Mouse (Mus musculus): ENCODE data around the gene Cd300e.

Cd300e gene

GRCm38 (mm10) chr11:115062077-115062476 is at the start of gene Cd300e:
Cd300e (minus strand) TSS chr11:115062177.
- TF ChIP-seq GATA4 (IDR thresholded peaks at IDR 0.05; ENCODE audit: insufficient replicate concordance, low read length): no peak

- no peak for TF ChIP-seq GATA4 (IDR thresholded peaks at IDR 0.05; ENCODE audit: insufficient replicate concordance, low read length)
Measured at GRCm38 (mm10) chr11:115110271-115110670, 48.3 kb upstream of the Cd300e start.

- no peak for TF ChIP-seq GATA4 (IDR thresholded peaks at IDR 0.05; ENCODE audit: insufficient replicate concordance, low read length)
Measured at GRCm38 (mm10) chr11:115108176-115108575, 46.2 kb upstream of the Cd300e start.

GRCm38 (mm10) chr11:115107403-115107916 is 45.5 kb upstream of the Cd300e start:
- TF ChIP-seq GATA4 (IDR thresholded peaks at IDR 0.05; ENCODE audit: insufficient replicate concordance, low read length): no peak

- TF ChIP-seq GATA4 (IDR thresholded peaks at IDR 0.05; ENCODE audit: insufficient replicate concordance, low read length): no peak
Measured at GRCm38 (mm10) chr11:115106638-115107037, 44.7 kb upstream of the Cd300e start.

GRCm38 (mm10) chr11:115104769-115105563 is 43.0 kb upstream of the Cd300e start:
- TF ChIP-seq GATA4 (IDR thresholded peaks at IDR 0.05; ENCODE audit: insufficient replicate concordance, low read length): no peak

- no peak for TF ChIP-seq GATA4 (IDR thresholded peaks at IDR 0.05; ENCODE audit: insufficient replicate concordance, low read length)
Measured at GRCm38 (mm10) chr11:115103470-115104413, 41.8 kb upstream of the Cd300e start.

GRCm38 (mm10) chr11:115102116-115102515 is 40.1 kb upstream of the Cd300e start:
- TF ChIP-seq GATA4 (IDR thresholded peaks at IDR 0.05; ENCODE audit: insufficient replicate concordance, low read length): no peak

GRCm38 (mm10) chr11:115101615-115102051 is 39.7 kb upstream of the Cd300e start:
- TF ChIP-seq GATA4 (IDR thresholded peaks at IDR 0.05; ENCODE audit: insufficient replicate concordance, low read length): no peak

- TF ChIP-seq GATA4 (IDR thresholded peaks at IDR 0.05; ENCODE audit: insufficient replicate concordance, low read length): no peak
Measured at GRCm38 (mm10) chr11:115100741-115101140, 38.8 kb upstream of the Cd300e start.

- TF ChIP-seq GATA4 (IDR thresholded peaks at IDR 0.05; ENCODE audit: insufficient replicate concordance, low read length): no peak
Measured at GRCm38 (mm10) chr11:115100032-115100621, 38.1 kb upstream of the Cd300e start.

- TF ChIP-seq GATA4 (IDR thresholded peaks at IDR 0.05; ENCODE audit: insufficient replicate concordance, low read length): no peak
Measured at GRCm38 (mm10) chr11:115099241-115099840, 37.4 kb upstream of the Cd300e start.

GRCm38 (mm10) chr11:115098203-115098932 is 36.4 kb upstream of the Cd300e start:
- TF ChIP-seq GATA4 (IDR thresholded peaks at IDR 0.05; ENCODE audit: insufficient replicate concordance, low read length): no peak

- TF ChIP-seq GATA4 (IDR thresholded peaks at IDR 0.05; ENCODE audit: insufficient replicate concordance, low read length): no peak
Measured at GRCm38 (mm10) chr11:115092140-115092539, 30.2 kb upstream of the Cd300e start.
